Mouse (Mus musculus) MEL (cell line): Measurements from ENCODE around the gene Tgfb1. TPM values are rescaled to one million over a fixed set of nuclear protein-coding genes. Genes with fewer than 3 reads are reported as not detected.

Experiments
- DNase-seq: peaks from one replicate; pipeline ENCODE4 v3.0.0; 2011; ENCODE audit warnings: low read depth, low spot score
- H3K27ac ChIP-seq: 2 replicates; pipeline ENCODE4 v1.5.1; 2012; ENCODE audit warnings: low read depth, mild to moderate bottlenecking, control low read depth, low read length, moderate library complexity; ENCODE audit not compliant: control insufficient read depth
- H3K27me3 ChIP-seq, 2 experiments: fragments of 150-350 bp in 1 of 2; sonication (generic) in 1 of 2; 2 replicates each; pipeline ENCODE4 v1.6.1; 2012; ENCODE audit warnings: low read length in 2 of 2, mild to moderate bottlenecking in 2 of 2, improper control_type of control experiment in 1 of 2, moderate library complexity in 1 of 2; ENCODE audit not compliant: insufficient read depth in 2 of 2, control insufficient read depth in 1 of 2
- H3K36me3 ChIP-seq, 2 experiments: 2 replicates each; pipeline ENCODE4 v1.6.1; 2012 to 2014; ENCODE audit warnings: low read length in 2 of 2, improper control_type of control experiment in 1 of 2, inconsistent platforms in 1 of 2, mild to moderate bottlenecking in 1 of 2; ENCODE audit not compliant: insufficient read depth in 2 of 2, control insufficient read depth in 1 of 2
- H3K4me1 ChIP-seq, 2 experiments: fragments of 150-350 bp in 1 of 2; sonication (generic) in 1 of 2; 2 replicates each; pipeline ENCODE4 v1.6.1; 2012; ENCODE audit warnings: low read length in 2 of 2, improper control_type of control experiment in 1 of 2, mild to moderate bottlenecking in 1 of 2; ENCODE audit not compliant: insufficient read depth in 2 of 2, control insufficient read depth in 1 of 2
- H3K4me3 ChIP-seq, 2 experiments: fragments of 150-350 bp in 1 of 2; sonication (generic) in 1 of 2; 2 replicates each; pipeline ENCODE4 v1.5.1; 2012; ENCODE audit warnings: low read depth in 2 of 2, low read length in 2 of 2, mild to moderate bottlenecking in 2 of 2, moderate library complexity in 2 of 2, control low read depth in 1 of 2, improper control_type of control experiment in 1 of 2; ENCODE audit not compliant: control insufficient read depth in 1 of 2, insufficient read depth in 1 of 2
- H3K79me2 ChIP-seq: 2 replicates; pipeline ENCODE4 v1.6.1; 2012; ENCODE audit warnings: mild to moderate bottlenecking, low read length, moderate library complexity; ENCODE audit not compliant: control insufficient read depth, poor library complexity, insufficient read depth
- H3K9ac ChIP-seq: 2 replicates; pipeline ENCODE4 v1.6.1; 2012; ENCODE audit warnings: low read depth, mild to moderate bottlenecking, control low read depth, low read length, moderate library complexity; ENCODE audit not compliant: control insufficient read depth, poor library complexity, severe bottlenecking
- H3K9me3 ChIP-seq: fragments of 150-350 bp; sonication (generic); replicated peaks from 2 replicates; pipeline ENCODE4 v1.6.1; 2012; ENCODE audit warnings: mild to moderate bottlenecking, low read length, improper control_type of control experiment, moderate library complexity; ENCODE audit not compliant: insufficient read depth
- BHLHE40 ChIP-seq: IDR thresholded peaks from 2 replicates; pipeline ENCODE4 v1.6.1; 2012; ENCODE audit warnings: low read depth, mild to moderate bottlenecking, inconsistent platforms, low read length, improper control_type of control experiment, borderline replicate concordance
- CHD2 ChIP-seq: IDR thresholded peaks from 2 replicates; pipeline ENCODE4 v1.6.1; 2011; ENCODE audit warnings: low read length, improper control_type of control experiment
- ELF1 ChIP-seq: IDR thresholded peaks from 2 replicates; pipeline ENCODE4 v1.6.1; 2014; ENCODE audit warnings: low read depth, mild to moderate bottlenecking, inconsistent platforms, low read length, improper control_type of control experiment, moderate library complexity
- EP300 ChIP-seq, 2 experiments: IDR thresholded peaks; 2 replicates each; pipeline ENCODE4 v1.6.1; 2011; ENCODE audit warnings: improper control_type of control experiment in 2 of 2, low read length in 2 of 2, low read depth in 1 of 2, mild to moderate bottlenecking in 1 of 2
- ETS1 ChIP-seq: IDR thresholded peaks from 2 replicates; pipeline ENCODE4 v1.6.1; 2012; ENCODE audit warnings: low read depth, mild to moderate bottlenecking, inconsistent platforms, low read length, improper control_type of control experiment, moderate library complexity
- GATA1 ChIP-seq: IDR thresholded peaks from 2 replicates; pipeline ENCODE4 v1.6.1; 2011; ENCODE audit warnings: low read depth, low read length, improper control_type of control experiment
- HCFC1 ChIP-seq: IDR thresholded peaks from 2 replicates; pipeline ENCODE4 v1.6.1; 2012; ENCODE audit warnings: low read depth, mild to moderate bottlenecking, inconsistent platforms, low read length, improper control_type of control experiment, moderate library complexity
- JUND ChIP-seq: IDR thresholded peaks from 2 replicates; pipeline ENCODE4 v1.6.1; 2011; ENCODE audit warnings: low read depth, mild to moderate bottlenecking, improper control_type of control experiment, low read length
- MAZ ChIP-seq: IDR thresholded peaks from 2 replicates; pipeline ENCODE4 v1.6.1; 2012; ENCODE audit warnings: low read depth, mild to moderate bottlenecking, inconsistent platforms, low read length, improper control_type of control experiment
- MYC ChIP-seq: IDR thresholded peaks from 2 replicates; pipeline ENCODE4 v1.6.1; 2011; ENCODE audit warnings: low read depth, mild to moderate bottlenecking, low read length, improper control_type of control experiment, moderate library complexity
- NELFE ChIP-seq: IDR thresholded peaks from 2 replicates; pipeline ENCODE4 v1.6.1; 2011; ENCODE audit warnings: low read depth, low read length, improper control_type of control experiment
- POLR2A ChIP-seq, 2 experiments: IDR thresholded peaks; 2 replicates each; pipeline ENCODE4 v1.6.1; 2011 to 2012; ENCODE audit warnings: low read length in 2 of 2, mild to moderate bottlenecking in 2 of 2, control low read depth in 1 of 2, improper control_type of control experiment in 1 of 2, low read depth in 1 of 2, moderate library complexity in 1 of 2; ENCODE audit not compliant: control insufficient read depth in 1 of 2, insufficient read depth in 1 of 2, poor library complexity in 1 of 2
- POLR2AphosphoS2 ChIP-seq: IDR thresholded peaks from 2 replicates; pipeline ENCODE4 v1.6.1; 2011; ENCODE audit warnings: low read length, improper control_type of control experiment
- RAD21 ChIP-seq: IDR thresholded peaks from 2 replicates; pipeline ENCODE4 v1.6.1; 2011; ENCODE audit warnings: mild to moderate bottlenecking, low read depth, low read length, improper control_type of control experiment
- SIN3A ChIP-seq: IDR thresholded peaks from 2 replicates; pipeline ENCODE4 v1.6.1; 2012; ENCODE audit warnings: low read length, improper control_type of control experiment, inconsistent platforms
- TAL1 ChIP-seq: IDR thresholded peaks from 2 replicates; pipeline ENCODE4 v1.6.1; 2012; ENCODE audit warnings: mild to moderate bottlenecking, inconsistent platforms, low read length, moderate library complexity, mixed read lengths
- TBP ChIP-seq: IDR thresholded peaks from 2 replicates; pipeline ENCODE4 v1.8.0; 2011; ENCODE audit warnings: low read depth, low read length, improper control_type of control experiment
- TCF12 ChIP-seq: IDR thresholded peaks from 2 replicates; pipeline ENCODE4 v1.6.1; 2014; ENCODE audit warnings: low read depth, mild to moderate bottlenecking, inconsistent platforms, low read length, improper control_type of control experiment, moderate library complexity
- USF2 ChIP-seq, 2 experiments: IDR thresholded peaks; 2 replicates each; pipeline ENCODE4 v1.6.1; 2011 to 2012; ENCODE audit warnings: improper control_type of control experiment in 2 of 2, low read length in 2 of 2, borderline replicate concordance in 1 of 2, inconsistent platforms in 1 of 2, low read depth in 1 of 2, mild to moderate bottlenecking in 1 of 2; ENCODE audit not compliant: insufficient read depth in 1 of 2
- ZC3H11A ChIP-seq: IDR thresholded peaks from 2 replicates; pipeline ENCODE4 v1.6.1; 2012; ENCODE audit warnings: low read depth, mild to moderate bottlenecking, inconsistent platforms, low read length, improper control_type of control experiment
- ZMIZ1 ChIP-seq: IDR thresholded peaks from 2 replicates; pipeline ENCODE4 v1.6.1; 2012; ENCODE audit warnings: low read depth, mild to moderate bottlenecking, inconsistent platforms, low read length, improper control_type of control experiment, moderate library complexity
- polyA plus RNA-seq, 2 experiments: library from polyadenylated mRNA; stranded (reverse) in 1 of 2; unstranded in 1 of 2; fragments of >175 nt in 1 of 2; fragments of >200 nt in 1 of 2; gene quantifications; 2 replicates each; pipeline versions ENCODE4 v1.2.1 to v1.2.4; 2012; ENCODE audit warnings: low replicate concordance in 2 of 2, low read depth in 1 of 2; ENCODE audit not compliant: insufficient read length in 2 of 2, insufficient read depth in 1 of 2, missing spikeins in 1 of 2
- total RNA-seq: library from RNA; depleted of rRNA; stranded (reverse); fragments of 300-350 nt; gene quantifications from 2 replicates; pipeline ENCODE4 v1.2.3, GENCODE M21; 2012

The Tgfb1 gene
- total and polyA plus RNA-seq, 3 experiments = 108 to 489 (median 164) TPM

DNA sequence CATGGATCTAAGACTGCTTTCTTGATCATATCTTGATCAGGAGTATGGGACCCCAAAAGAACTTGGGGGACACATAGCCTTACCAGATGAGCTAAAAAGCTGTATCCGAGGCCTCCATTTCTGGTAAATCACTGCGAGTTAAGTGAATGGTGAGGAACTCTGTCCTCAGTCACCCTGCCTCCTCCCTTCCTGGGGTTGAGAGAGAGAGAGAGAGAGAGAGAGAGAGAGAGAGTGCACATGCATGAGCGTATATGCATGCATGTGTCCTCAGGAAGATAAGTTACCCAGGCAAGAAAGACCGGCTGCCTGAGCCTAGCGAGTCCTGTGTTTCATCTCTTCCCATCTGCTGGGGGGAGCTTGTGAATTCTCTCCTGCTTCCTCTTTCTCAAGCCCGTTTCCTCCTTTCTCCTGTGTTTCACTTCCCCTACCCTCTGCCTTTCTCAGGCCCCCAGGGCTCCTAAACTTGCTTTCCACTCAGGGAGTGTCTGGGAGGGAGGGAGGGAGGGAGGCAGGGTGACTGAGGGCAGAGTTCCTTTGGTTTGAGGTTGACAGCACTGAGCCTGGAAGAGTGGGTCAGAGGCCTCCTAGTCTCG, 19.9 kb downstream of the Tgfb1 start:
- no peak for TF ChIP-seq RAD21
- no peak for TF ChIP-seq EP300 (IDR thresholded peaks at IDR 0.05; ENCODE audit: low read depth in 1 of 2, low read length in 2 of 2)
- TF ChIP-seq SIN3A = peak; percentile 35; the same call in 1 of the 2 replicates
- peak; percentile 34; the same call in 1 of the 2 replicates for TF ChIP-seq MYC
- peak; percentile 90 for TF ChIP-seq JUND
- TF ChIP-seq BHLHE40 = no peak
- TF ChIP-seq TAL1 = peak; percentile 48; the same call in 1 of the 2 replicates
- TF ChIP-seq POLR2AphosphoS2 = 0 out of 2 replicates have a peak, but pooled peaks have one; percentile 20
- 0 out of 4 replicates have a peak, but pooled peaks of 1 of the 2 experiments have one; percentile 34 for TF ChIP-seq POLR2A (IDR thresholded peaks at IDR 0.05; ENCODE audit: control insufficient read depth in 1 of 2, insufficient read depth in 1 of 2, low read depth in 1 of 2, low read length in 2 of 2, poor library complexity in 1 of 2)
- Histone ChIP-seq H3K79me2 (peaks cover under 1% of the 10 kb centered on the region; the same call in 1 of the 2 replicates), H3K27ac (no peak overlapping the region), H3K36me3 (peaks cover 5 to 17% of the 10 kb centered on the region in 2 experiments), H3K9me3 (no peaks in the 10 kb centered on the region), H3K4me1 (peaks cover 0 to 5% of the 10 kb centered on the region in 2 experiments; a peak in 1 of 4 replicates), H3K9ac (no peak overlapping the region), H3K4me3 (no peak overlapping the region), H3K27me3 (no peaks in the 10 kb centered on the region)
- DNase-seq = peak; percentile 67

DNA sequence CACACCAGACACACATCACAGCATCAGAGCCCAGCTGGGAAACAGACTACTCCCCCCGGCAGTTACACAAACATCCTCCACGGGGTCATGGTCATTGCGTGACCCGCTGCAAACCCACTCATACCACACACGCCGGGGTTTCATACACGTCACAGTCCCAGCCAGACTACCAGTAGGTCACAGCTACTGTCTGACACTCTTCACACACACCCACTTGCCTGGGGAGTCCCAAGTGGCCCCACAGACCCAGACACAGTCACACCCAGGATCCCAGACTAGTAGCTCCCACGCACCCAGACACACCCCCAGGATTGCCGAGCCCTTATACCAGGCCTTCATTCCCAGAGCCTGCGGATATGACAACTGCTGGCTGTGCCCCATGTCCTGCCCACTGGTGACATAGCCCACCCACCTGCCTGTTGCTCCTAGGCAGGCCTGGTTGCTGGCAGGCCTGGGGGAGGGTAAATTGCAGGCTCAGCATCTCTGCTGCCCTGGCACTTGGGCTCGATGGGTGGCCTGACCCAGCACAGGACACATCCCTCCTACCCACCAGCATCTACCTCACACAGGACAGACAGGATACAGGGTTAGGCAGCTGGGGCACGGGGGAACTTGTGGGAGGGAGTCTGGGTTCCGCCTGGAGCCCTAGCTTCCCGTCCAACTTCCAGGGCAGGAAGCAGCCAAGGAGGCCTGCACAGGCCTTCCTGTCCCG, 20.9 kb downstream of the Tgfb1 start:
- no peaks in the 10 kb centered on the region for H3K27me3 ChIP-seq
- no peak overlapping the region for H3K4me3 ChIP-seq
- TF ChIP-seq POLR2A (IDR thresholded peaks at IDR 0.05; ENCODE audit: control insufficient read depth in 1 of 2, insufficient read depth in 1 of 2, low read depth in 1 of 2, low read length in 2 of 2, poor library complexity in 1 of 2) = peak in 1 of 2 experiments; percentile 15; a peak in 2 of 4 replicates
- TF ChIP-seq SIN3A = no peak
- TF ChIP-seq, all 39 proteins: peak for 1
- Histone ChIP-seq H3K9me3 (no peaks in the 10 kb centered on the region), H3K4me1 (peaks cover 0 to 5% of the 10 kb centered on the region in 2 experiments; a peak in 1 of 4 replicates), H3K9ac (no peak overlapping the region), H3K79me2 (no peaks in the 10 kb centered on the region), H3K27ac (no peak overlapping the region), H3K36me3 (peaks cover 5 to 14% of the 10 kb centered on the region in 2 experiments)
- peak; percentile 21 for DNase-seq

DNA sequence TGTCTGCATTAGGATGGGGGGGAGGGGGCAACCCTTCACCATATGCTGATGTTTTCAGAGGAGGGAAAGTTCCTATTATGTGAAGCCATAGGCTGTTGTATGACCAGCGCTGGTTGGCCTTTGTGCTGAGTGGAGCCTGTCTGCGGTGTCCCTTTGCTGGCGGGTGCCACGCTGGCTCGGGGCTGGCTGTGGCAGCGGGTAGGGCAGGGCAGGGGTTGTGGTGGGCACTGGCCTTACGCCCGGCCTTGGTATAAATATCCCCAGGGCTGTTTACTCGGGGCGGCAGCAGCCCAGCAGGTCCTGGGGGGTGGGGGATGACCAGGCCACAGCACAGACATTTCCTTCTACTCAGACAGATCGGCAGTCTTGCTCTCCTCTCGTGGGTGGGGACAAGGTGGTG, 23.2 kb downstream of the Tgfb1 start:
- Histone ChIP-seq H3K9ac (no peak overlapping the region), H3K4me1 (peaks cover 0 to 5% of the 10 kb centered on the region in 2 experiments; a peak in 1 of 4 replicates), H3K27me3 (no peaks in the 10 kb centered on the region), H3K9me3 (no peaks in the 10 kb centered on the region), H3K79me2 (no peaks in the 10 kb centered on the region), H3K27ac (no peak overlapping the region), H3K36me3 (peaks cover 3 to 5% of the 10 kb centered on the region in 2 experiments), H3K4me3 (no peak overlapping the region)
- TF ChIP-seq USF2 (IDR thresholded peaks at IDR 0.05; ENCODE audit: borderline replicate concordance in 1 of 2, insufficient read depth in 1 of 2, low read depth in 1 of 2, low read length in 2 of 2) = no peak
- TF ChIP-seq HCFC1 = no peak
- no peak for TF ChIP-seq GATA1
- TF ChIP-seq ZMIZ1 = 0 out of 2 replicates have a peak, but pooled peaks have one; percentile 6
- TF ChIP-seq TCF12 = no peak
- TF ChIP-seq POLR2AphosphoS2 = 0 out of 2 replicates have a peak, but pooled peaks have one; percentile 19
- TF ChIP-seq CHD2 = no peak
- no peak for TF ChIP-seq BHLHE40
- TF ChIP-seq MYC = no peak
- TF ChIP-seq ELF1 = no peak
- TF ChIP-seq ZC3H11A = no peak
- TF ChIP-seq NELFE = no peak
- TF ChIP-seq ETS1 = no peak
- no peak for TF ChIP-seq TBP
- TF ChIP-seq MAZ = no peak
- DNase-seq = no peak
